Mouse (Mus musculus): ENCODE measurements around the gene Ydjc.

Ydjc gene

DNA sequence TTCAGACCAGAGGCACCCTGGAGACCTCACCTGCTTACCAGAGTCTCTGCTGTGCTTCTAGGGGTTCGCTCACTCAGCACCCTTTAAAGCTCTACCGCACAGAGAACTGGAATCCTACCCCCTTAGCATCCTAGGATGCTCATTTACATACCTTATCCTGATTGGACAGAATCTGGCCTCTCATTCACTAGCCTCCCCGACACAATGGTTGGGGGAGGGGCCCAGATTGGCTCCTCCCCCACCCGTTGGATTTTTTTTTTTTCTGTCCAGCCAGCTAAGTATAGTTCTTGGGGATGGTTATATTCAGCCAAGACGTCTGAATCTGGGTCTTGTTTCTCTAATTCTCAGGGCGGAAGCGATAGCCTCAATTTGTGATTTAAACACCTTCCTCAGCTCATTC is at the start of gene Ydjc:
Ydjc (plus strand) TSS at position 283 of the 400 bp plus-strand sequence.
- DNase-seq (ENCODE audit: low spot score), result peak; percentile 63

DNA sequence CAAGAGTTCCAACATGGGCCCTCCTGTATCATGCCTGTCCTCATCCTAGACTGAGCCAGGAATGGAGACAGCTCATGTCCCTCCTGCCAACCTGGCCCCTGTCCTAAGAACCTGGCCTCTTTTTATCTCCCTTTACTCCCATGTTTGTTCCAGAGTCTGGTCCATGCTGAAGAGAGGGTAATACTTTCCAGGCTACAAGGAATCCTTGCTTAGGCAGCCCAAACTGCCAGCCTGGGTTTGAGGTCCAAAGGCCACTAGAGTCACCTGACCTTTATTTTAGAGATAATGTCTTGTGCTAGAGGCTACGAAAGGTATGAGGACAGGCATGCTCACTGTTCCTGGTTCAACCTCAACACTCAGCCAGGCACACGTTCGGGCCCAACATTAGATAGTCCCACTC is 47.5 kb upstream of the Ydjc start:
- no peak for DNase-seq (ENCODE audit: low spot score)

DNA sequence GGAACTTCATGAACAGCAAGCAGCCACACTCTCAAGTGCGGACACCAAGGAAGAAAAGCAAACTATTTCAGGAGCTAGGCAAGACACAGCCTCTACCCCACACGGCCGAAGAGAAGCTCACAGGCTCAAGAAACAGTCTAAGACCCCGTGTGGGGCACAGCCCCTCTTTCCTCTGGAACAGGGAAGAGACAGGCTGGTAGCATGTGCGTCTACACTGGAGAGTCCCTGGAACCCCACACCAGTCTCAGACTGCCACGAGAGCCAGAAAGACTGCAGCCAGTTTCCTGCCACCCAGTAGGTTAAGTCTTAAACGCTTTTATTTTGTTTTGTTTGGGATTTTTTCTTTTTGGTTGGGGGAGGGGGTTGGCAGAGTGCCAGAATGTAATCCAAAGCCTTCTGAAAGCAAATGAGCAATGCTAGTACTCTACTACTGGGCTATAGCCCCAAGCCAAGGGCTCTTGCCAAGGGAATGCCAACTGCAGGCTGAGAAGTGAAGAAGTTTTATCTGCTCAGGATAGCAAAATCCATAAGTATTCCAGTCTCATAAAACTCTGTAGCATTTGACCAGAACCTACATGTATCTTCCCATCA is 41.7 kb upstream of the Ydjc start:
- DNase-seq (ENCODE audit: low spot score), result no peak

DNA sequence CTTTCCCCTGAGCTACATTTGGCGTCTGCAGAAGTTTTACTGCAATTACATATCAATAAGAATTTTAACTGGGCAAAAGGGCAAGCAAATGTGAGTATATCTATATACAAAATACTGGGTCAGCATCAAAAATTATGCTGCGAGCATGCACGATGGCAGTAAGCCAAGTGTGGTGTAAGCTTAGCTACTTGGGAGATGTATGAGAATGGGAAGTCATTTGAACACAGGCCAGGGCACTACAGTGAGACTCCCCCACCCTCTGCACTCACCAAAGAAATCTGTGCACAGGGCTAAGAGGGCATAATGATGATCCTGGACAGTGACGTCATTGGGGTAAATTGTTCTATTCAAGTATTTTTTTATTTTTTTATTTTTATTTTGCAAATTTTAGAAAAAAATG is 39.8 kb upstream of the Ydjc start:
- DNase-seq (ENCODE audit: low spot score), result no peak

DNA sequence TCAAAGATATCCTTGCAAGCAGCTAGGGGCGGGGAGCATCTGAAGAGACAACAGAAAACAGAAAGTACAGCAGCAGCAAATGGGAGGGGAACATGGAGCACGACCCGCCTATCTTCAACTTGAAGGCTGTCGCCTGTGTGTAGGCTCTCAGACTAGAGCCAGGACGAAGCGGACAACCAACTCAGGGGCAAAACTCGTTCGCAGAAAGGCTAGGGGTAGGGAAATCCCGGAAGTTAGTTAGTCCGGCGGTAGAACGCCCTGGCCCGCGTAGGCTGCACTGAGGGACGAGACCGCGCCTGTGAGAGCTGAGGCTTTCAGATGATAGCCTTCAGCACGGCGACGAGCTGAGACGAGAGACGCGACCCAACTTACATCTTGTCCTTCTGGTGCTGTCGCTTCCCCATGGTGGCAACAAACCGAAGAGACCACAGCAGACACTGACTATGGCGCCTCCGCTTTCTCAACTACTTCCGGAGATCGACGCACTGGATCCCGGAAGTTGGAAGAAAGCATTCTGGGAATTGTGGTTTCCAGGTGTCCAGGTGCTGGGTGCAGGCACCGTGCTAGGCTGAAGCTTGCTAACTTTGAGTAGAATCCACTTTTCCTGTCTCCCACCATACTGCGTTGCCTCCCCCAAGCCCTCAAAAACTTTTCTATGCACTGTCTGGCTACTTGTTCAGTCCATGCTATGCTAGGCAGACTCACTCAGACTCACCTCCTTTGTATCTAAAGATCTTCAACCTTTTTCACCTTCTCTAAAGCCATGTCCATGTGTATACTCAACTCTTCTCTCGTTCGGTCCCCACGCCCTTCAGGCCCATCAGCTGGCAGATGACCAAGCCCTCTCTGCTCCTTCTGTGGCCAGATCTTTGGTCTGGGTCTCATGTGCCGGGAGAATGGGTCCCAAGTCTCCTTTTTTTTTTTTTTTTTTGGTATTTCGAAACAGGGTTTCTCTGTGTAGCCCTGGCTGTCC is 33.4 kb upstream of the Ydjc start, which contains the start of gene Ppil2:
Ppil2 (minus strand) TSS at position 487 of the 973 bp plus-strand sequence.
- peak; percentile 90 for DNase-seq (ENCODE audit: low spot score)

DNA sequence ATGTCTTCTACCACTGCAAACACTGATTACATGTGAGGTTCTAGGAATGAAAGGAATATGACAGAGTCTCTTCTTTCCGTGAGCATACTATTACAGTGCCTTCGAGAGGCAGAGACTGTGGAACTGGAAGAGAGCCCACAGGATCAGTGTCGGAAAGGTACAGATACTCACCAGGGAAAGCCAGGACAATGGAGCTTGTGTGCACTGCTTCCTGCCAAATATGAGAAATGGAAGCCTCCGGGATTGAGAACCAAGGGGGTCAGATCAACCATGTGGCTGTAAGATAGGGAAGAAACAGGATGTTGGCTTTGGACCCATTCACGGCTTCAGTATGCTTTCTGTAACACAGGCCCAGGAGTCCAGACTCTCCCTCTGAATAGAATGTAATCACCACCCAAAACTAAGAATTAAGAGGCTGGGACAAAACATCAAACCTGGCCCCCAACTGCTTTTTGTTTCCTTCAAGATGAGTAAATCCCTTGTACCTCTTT is 27.1 kb upstream of the Ydjc start:
- no peak for DNase-seq (ENCODE audit: low spot score)

DNA sequence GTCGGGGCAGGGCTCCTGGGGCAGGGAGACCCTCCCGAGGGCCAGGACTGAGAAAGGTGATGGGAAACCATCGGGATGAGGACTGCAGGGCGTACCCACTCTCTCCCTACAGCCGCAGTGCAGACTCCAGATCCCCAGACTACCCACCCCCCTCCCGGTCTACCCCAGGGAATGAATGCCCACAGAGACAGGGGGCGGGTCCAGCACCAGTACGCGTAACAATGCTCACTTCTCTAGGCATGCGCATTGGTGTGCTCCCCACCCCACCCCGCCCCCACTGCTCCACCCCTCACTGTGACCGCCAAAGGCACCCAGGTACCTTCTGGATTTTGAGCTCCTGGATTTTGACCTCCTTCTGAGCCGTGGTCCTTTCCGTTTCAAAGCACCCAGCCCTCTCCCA is 22.9 kb upstream of the Ydjc start:
- no peak for DNase-seq (ENCODE audit: low spot score)

DNA sequence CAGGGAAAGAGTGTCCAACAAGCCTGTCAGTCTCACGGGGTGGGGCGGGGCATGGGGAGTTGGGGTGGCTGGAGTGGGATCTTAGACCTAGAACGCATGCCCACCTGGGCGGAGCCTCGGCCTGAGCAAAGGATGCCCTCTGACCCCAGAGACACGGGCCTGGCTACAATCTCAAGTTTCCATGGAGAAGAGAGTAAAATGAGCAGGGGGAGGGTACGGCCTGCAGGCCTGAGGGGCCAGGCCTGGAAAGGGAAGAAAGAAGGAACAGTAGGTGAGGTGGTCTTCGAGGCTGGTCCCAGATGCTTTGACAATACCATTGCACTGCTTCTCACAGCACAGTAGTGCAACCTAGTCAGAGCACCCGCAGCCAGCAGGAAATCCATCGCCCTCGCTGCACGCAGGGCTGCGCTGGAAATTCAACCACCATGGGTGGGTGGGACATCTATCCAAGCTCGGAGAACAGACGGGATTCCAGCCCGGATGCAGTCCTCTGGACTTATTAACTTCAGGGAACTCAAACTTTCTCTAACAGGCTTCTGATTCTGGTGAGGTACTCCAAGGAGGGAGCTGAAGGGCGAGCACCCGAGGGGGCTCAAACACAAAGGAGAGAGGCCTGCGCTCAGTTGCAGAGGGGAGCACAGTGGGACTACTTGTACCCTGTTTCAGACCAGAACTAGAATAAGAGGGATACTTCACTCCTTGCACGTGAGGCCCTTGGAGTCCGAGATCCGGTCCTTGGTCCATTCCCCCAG is 20.1 kb upstream of the Ydjc start:
- peak; percentile 94 for DNase-seq (ENCODE audit: low spot score)

DNA sequence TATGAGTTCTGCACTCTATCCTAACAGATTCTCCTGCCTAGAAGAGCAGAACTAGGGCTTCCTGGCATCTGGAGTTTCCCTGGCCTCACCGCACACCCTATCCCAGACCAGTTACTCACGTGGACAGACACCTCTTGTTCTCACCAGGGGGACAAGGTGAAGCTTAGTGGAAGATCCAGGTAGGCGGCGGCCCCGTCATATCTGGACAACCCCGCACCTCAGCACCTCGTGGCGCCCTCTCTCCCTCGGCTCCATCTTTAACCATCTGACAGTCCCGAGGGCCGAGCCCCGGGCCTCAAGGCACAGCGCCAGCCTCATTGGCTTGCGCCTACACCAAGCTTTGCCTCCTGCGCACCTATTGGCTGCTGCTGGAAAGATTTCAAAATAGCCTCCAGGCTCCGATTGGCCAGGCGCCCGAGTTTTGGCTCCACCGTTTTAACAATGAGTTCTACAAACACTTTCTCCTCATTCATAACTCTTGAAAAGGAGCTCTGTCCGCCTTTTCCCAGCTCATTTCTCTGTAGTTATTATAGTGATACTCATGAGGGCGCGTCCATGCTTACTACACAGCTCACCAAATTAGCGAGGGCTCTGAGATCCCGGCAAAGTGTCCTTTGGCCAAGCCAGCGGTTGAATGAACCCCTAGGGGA is 19.4 kb upstream of the Ydjc start, which contains the start of gene 2610318N02Rik:
2610318N02Rik (minus strand) TSS at position 297 of the 650 bp plus-strand sequence.
- DNase-seq (ENCODE audit: low spot score), result peak; percentile 95

DNA sequence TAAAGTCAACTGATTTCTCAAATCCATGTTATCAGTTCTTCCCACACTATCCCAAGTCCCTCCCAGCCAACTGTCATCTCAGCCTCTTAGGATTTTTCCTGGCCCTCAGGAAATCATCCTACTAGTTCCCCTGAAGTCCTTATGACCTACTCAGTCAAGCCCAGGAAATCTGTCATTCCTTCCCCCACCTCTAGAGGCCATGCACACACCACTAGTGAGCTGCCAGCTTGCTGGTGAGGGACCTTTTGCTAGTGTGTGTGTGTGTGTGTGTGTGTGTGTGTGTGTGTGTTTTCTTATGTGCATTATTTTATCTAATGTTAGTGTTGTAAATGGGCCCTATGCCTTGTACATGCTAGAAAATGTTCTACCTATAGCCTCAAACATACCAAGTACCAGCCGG is 17.1 kb upstream of the Ydjc start:
- peak; percentile 74 for DNase-seq (ENCODE audit: low spot score)

DNA sequence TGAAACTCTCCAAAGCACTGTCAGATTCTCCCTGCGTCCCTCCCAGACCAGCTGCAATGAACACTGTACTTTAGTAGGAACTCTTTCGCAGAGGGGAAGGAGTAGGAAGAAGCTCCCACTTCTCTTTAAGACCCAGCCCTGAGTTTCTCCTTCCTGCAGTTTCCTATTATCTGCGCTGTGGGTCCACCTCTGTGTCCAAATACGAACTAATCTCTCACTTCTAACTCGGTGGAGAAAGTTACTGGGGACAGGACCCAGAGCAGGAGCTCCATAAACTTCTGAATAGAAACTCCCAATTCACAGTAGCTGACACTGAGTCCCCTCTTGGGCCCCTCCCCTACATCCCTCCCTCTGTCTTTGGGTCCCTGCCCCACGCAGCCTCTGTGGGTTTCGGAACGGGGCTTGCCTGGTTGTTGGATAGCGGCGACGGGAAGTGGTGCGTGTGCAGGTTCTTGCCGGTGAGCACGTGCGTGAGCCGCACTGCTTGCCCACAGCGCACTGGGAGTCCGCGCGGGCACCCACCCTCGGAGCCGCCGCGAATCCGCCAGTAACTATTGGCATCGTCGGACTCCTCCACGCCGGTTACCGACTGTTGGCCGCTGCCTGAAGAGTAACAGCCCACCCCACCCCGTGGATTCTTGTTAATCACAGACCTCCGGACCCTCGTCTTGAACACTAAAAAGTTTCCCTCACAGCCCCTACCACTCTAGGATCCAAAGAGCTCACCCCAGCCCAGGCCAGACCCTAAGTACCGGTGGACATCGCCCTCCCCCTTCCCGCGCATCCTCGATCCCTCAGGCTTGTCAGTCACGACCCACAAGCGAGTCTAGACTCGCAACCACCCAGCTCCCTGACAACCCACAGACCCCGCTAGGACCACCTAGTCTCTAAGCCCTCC is 13.0 kb upstream of the Ydjc start:
- peak; percentile 41 for DNase-seq (ENCODE audit: low spot score)

DNA sequence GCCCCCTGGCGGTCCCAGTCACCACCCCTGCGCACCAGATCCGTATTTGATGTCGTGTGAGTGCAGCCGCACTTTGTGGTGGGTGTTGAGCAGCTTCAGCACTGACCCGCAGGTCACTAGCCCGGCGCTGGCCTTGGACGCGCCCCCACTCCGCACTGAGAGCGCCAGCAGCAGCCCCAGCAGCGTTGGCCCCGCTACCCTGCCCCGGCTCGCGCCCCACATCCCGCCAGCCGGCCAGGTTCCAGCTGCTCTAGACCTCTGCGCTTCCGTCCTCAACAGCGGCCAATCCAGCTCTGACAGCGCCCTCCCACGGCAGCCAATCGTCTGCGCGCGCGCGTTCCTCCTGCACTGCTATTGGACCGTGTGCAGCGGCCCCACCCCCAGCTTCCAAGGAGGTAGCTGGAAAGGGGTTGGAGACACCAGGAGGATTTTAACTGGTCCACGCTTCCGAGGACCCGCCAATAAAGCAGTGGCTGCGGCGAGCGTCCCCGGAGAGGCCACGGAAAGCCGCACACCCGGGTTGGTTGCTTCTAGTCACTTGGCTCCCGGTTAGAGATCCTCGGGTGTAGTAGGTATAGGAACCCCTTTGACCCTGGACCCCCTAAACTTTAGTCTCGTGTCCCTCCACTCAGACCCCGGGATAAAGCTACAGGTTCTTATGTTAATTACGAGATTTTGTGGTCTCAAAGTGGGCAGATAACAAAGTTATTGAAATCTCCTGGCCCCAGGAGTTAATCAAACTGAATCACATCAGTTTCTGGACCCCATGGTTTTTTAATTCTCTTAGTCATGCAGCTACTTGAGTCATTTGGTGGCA is 12.1 kb upstream of the Ydjc start, which contains the start of gene Sdf2l1:
Sdf2l1 (minus strand) TSS at position 295 of the 817 bp plus-strand sequence.
- peak; percentile 100 for DNase-seq (ENCODE audit: low spot score)

DNA sequence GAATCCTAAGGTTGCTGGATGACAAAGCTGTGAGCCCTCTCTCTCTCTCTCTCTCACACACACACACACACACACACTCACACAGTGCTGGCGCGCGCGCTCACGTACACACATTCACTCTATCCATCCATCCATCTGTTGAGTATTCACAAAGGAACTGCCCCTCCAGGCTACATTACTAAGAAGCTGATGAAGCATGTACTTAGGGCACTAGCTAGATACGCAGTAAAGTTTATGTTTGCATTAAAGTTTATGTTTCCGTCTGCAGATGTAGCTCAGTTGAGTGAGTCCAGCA is 11.6 kb upstream of the Ydjc start:
- DNase-seq (ENCODE audit: low spot score), result peak; percentile 34

DNA sequence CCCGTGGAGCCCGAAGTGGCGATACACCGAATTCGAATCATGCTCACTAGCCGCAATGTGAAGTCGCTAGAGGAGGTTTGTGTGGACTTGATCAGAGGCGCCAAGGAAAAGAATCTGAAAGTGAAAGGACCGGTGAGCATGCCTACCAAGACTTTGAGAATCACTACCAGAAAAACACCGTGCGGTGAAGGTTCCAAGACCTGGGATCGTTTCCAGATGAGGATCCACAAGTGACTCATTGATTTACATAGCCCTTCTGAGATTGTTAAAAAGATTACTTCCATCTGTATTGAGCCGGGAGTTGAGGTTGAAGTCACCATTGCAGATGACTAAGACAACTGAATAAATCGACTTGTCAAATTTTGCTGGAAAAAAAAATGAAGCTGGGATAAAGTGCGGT is 7.1 kb upstream of the Ydjc start:
- DNase-seq (ENCODE audit: low spot score), result no peak

DNA sequence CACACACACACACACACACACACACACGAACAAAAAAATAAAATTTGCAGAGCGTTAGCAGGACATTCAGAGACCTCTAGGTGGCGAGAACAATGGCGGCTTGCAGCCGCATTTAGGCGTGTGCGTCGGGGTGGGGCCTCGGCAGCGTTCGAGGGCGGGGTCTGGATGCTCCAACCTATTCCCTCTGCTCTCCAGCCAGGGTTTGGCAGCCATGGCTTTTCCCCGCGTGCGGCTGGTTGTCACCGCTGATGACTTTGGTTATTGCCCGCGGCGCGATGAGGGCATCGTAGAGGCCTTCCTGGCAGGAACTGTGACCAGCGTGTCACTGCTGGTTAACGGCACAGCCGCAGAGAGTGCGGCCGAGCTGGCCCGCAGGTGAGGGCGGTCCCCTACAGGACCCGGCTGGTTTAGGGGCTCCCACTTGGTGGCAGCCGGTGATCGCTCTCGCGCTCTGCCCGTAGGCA is 2.4 kb downstream of the Ydjc start, which contains the start of gene Ccdc116:
Ccdc116 (minus strand) TSS at position 458 of the 464 bp plus-strand sequence.
- peak; percentile 95 for DNase-seq (ENCODE audit: low spot score)

DNA sequence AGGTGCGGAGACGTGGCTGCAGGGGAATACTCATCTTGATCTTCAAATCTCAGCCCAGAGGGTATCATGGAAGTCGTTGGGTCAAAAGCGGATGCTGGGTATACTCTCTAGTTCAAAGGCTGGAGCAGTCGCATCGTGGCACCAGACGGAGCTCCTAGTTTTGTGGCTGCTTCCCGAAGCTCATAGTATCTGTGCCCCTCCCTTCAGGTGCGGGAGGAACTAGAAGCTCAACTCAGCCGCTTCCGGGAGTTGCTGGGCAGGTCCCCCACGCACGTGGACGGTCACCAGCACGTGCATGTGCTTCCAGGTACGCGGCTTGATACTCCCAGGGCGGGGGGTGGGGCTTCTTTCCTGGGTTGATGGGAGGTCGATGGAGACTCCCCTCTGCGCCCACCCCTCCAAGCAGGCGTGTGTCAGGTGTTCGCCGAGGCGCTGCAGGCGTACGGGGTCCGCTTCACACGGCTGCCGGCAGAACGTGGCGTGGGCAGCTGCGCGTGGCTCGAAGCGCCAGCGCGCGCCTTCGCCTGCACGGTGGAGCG is 3.0 kb downstream of the Ydjc start:
- peak; percentile 19 for DNase-seq (ENCODE audit: low spot score)

DNA sequence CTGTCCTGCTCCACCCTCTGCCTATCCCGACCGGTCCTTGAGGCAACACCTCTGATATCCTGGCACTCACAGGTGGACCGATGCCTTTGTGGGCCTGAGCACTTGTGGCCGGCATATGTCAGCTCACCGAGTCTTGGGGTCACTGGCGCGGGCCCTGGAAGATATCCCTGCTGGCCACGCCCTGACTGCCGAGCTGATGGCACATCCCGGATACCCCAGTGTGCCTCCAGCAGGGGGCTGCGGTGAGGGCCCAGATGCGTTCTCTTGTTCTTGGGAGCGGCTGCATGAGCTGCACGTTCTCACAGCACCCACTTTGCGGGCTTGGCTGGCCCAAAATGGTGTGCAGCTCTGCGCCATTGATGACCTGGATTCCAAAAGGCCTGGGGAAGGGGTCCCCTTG is 3.7 kb downstream of the Ydjc start:
- peak; percentile 76 for DNase-seq (ENCODE audit: low spot score)

DNA sequence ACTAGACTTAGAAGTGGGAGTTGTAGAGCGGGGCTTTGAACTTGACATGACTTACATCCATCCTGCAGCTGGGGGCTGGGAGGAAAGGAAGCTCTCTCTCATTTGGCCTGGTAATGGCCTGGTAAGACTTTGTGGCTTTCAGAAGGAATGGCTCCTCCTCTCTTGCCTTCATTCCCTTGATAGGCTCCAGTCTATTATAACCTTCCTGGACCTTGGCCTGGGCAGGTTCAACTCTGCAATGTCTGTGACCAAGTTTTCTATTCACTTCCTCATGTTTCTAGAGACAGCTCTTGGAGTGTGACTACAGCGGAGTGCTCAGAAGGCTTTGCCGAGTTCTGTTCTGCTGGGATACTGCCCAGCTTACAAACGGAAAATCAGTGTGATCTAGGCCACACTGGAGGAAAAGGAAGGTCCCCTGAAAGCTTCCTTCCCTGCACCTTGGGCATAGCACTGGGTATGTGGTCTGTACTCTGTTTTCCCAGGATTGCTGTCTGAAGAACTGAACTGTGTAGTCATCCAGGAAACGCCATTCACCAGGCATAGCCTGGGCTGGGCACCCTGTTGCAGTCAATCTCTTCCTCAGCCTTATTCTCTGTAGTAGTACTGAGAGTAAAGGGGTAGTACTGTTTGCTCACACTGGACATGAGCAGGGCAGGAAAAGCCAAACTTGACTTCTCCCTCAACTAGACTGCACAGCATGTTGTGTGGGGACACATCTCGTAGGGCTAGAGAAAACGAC is 6.3 kb downstream of the Ydjc start:
- DNase-seq (ENCODE audit: low spot score), result no peak

DNA sequence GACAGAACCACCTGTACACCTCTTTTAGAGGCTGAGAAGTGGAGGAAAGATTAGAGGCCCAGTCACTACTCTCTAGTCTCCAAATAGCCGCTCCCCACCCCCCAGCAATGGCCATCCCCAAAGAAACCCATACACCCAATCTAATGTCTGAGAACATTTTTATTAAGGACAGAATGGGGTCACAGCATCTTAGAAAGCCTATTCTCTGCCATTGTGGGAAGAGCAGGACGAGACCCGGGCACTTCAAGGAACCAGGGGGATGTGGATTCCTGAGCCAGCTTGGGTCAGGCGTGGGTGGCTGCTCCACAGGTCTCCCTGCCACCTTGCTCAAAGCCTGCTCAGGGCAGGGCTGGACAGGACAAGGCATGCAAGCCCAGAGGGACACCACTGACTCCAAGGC is 7.5 kb downstream of the Ydjc start:
- DNase-seq (ENCODE audit: low spot score), result no peak
